Mouse (Mus musculus) kidney, adult 2 months (tissue): ENCODE measurements around the gene Spc24.

Experiments
- CTCF ChIP-seq: fragments of 200-500 bp; conservative IDR thresholded peaks from 2 replicates; pipeline ENCODE4 v1.5.1; 2011; ENCODE audit warnings: low read depth, mild to moderate bottlenecking, control low read depth, low read length, moderate library complexity, mixed read lengths; ENCODE audit not compliant: insufficient read depth, insufficient read length
- POLR2A ChIP-seq: fragments of 200-500 bp; IDR thresholded peaks from one replicate; pipeline ENCODE4 v1.6.1; 2011; ENCODE audit warnings: low read depth, low read length, control low read depth

GRCm38 (mm10) chr9:21769558-21770183 lies 9.6 kb upstream of the Spc24 start:
- TF ChIP-seq POLR2A, result no peak
- no peak for TF ChIP-seq CTCF
